Mouse (Mus musculus) testis, postnatal 10 days (tissue): Measurements from ENCODE around the gene Gm29094.
"Not testable (repeated sequence)": the region's sequence is repeated elsewhere in the genome, so short reads cannot be mapped to it uniquely, and the experiment has no call there.

Source experiments
- DNase-seq: peaks from one replicate; pipeline ENCODE4 v3.0.0; 2021; ENCODE audit warnings: low spot score

Gm29094 gene

GRCm38 (mm10) chr9:89198969-89199416, at the start of gene Gm29094, which contains the start of gene Bcl2a1b:
Gene Gm29094 (plus strand): TSS chr9:89199379.
Gene Bcl2a1b (plus strand): TSS chr9:89199209.
- not testable (repeated sequence) for DNase-seq

GRCm38 (mm10) chr9:89172539-89172938, 26.6 kb upstream of the Gm29094 start:
- not testable (repeated sequence) for DNase-seq

GRCm38 (mm10) chr9:89178833-89179232, 20.3 kb upstream of the Gm29094 start:
- DNase-seq, result peak; percentile 82

- not testable (repeated sequence) for DNase-seq
Measured at GRCm38 (mm10) chr9:89179469-89179868, 19.7 kb upstream of the Gm29094 start.

GRCm38 (mm10) chr9:89187006-89187405, 12.2 kb upstream of the Gm29094 start:
- not testable (repeated sequence) for DNase-seq

- not testable (repeated sequence) for DNase-seq
Measured at GRCm38 (mm10) chr9:89195483-89195882, 3.7 kb upstream of the Gm29094 start.

- DNase-seq, result not testable (repeated sequence)
Measured at GRCm38 (mm10) chr9:89197509-89197908, 1.7 kb upstream of the Gm29094 start.

- DNase-seq, result not testable (repeated sequence)
Measured at GRCm38 (mm10) chr9:89198349-89198748, 830 bp upstream of the Gm29094 start.

- DNase-seq, result not testable (repeated sequence)
Measured at GRCm38 (mm10) chr9:89202256-89202655, 3.1 kb downstream of the Gm29094 start.

GRCm38 (mm10) chr9:89208939-89209338, 9.8 kb downstream of the Gm29094 start:
- DNase-seq, result not testable (repeated sequence)

GRCm38 (mm10) chr9:89210353-89211064, 11.3 kb downstream of the Gm29094 start, which contains the start of gene Mthfs:
Gene Mthfs (plus strand): TSS chr9:89210676.
- DNase-seq, result not testable (repeated sequence)

GRCm38 (mm10) chr9:89211065-89211858, 12.1 kb downstream of the Gm29094 start:
- peak; percentile 83 for DNase-seq

- DNase-seq, result not testable (repeated sequence)
Measured at GRCm38 (mm10) chr9:89212428-89212827, 13.2 kb downstream of the Gm29094 start.

GRCm38 (mm10) chr9:89218174-89218573, 19.0 kb downstream of the Gm29094 start:
- not testable (repeated sequence) for DNase-seq

- not testable (repeated sequence) for DNase-seq
Measured at GRCm38 (mm10) chr9:89219668-89220067, 20.5 kb downstream of the Gm29094 start.

- DNase-seq, result not testable (repeated sequence)
Measured at GRCm38 (mm10) chr9:89220704-89221287, 21.6 kb downstream of the Gm29094 start.

GRCm38 (mm10) chr9:89226071-89226470, 26.9 kb downstream of the Gm29094 start:
- no peak for DNase-seq

GRCm38 (mm10) chr9:89228122-89228521, 28.9 kb downstream of the Gm29094 start:
- no peak for DNase-seq

- peak; percentile 69 for DNase-seq
Measured at GRCm38 (mm10) chr9:89230897-89231497, 31.8 kb downstream of the Gm29094 start.

- not testable (repeated sequence) for DNase-seq
Measured at GRCm38 (mm10) chr9:89237131-89237530, 38.0 kb downstream of the Gm29094 start.

GRCm38 (mm10) chr9:89238976-89239505, 39.9 kb downstream of the Gm29094 start:
- not testable (repeated sequence) for DNase-seq
